Mouse (Mus musculus) kidney, adult 2 months (tissue): ENCODE data around the gene Golga2.

Experiments used
- CTCF ChIP-seq: fragments of 200-500 bp; conservative IDR thresholded peaks from 2 replicates; pipeline ENCODE4 v1.5.1; 2011; ENCODE audit warnings: low read depth, mild to moderate bottlenecking, control low read depth, low read length, moderate library complexity, mixed read lengths; ENCODE audit not compliant: insufficient read depth, insufficient read length
- POLR2A ChIP-seq: fragments of 200-500 bp; IDR thresholded peaks from one replicate; pipeline ENCODE4 v1.6.1; 2011; ENCODE audit warnings: low read depth, low read length, control low read depth

GRCm38 (mm10) chr2:32287923-32288367 is 761 bp downstream of the Golga2 start, which contains the start of gene Swi5:
- TF ChIP-seq POLR2A: peak; percentile 71
- TF ChIP-seq CTCF: no peak
